In the genomic region with DNA sequence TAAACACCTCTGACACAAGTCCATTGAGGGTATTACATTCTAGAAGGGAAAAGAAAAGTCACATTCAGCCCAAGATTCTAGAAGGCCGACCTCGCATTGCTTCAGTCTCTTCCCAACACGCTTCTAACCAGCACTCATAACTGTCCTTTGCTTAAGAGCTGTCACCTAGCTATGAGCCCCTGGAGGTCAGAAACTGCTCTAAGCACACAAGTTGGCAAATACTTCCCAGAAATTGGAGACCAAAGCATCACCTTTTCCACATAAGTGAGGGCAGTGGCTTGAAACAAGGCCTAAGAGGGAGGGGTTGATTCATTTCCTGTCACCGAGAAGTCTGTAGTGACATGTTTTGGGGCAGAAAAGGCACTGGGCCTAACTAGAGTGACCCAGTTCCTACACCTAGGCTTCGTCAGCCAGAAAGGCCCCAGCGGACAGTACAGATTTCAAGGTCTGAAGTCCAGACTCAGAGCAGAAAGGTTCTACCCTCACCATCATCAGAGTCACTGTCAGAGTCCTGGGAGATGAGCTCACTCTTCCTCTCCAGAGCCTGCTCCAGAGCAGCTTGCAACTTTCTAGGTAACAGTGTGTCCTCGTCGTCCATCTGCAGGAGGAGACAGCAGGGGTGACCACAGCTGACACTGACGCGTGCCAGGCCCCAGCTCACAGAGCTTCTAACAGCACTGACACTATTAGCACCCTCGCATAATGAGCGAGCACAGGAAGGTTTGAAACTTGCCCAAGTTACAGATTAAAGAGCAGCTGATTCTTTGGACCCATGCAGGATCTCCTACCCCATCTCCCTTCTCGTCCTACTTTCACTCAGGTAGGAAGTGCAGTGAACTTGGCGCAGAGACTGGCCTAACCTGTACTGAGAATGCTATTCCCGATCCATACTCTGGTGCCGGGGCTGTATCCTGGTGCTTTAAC, we compare ENCODE assay signal across 10 mouse cellular contexts. TPM values are rescaled to one million over a fixed set of nuclear protein-coding genes. Genes with fewer than 3 reads are reported as not detected.
DNase-seq lines count a peak whose midpoint lies in the region; ATAC-seq and TF ChIP-seq lines count a peak whose summit lies in the region.
"Had no signal": no experiment of that assay in that cellular context is flagged by ENCODE, and none has a peak within 500 bp of the region (broad histone marks: within the 10 kb centered on the region; RNA-seq: fewer than 3 reads in every experiment).

No protein-coding gene starts in this region.

- H3K9me3 ChIP-seq in heart, embryonic 10.5 days = no peaks in the 10 kb centered on the region
- no peaks in the 10 kb centered on the region for H3K9me3 ChIP-seq in midbrain, embryonic 11.5 days (ENCODE audit: control insufficient read depth, low read length)
- H3K9me3 ChIP-seq in midbrain, embryonic 10.5 days (replicated peaks) = no peaks in the 10 kb centered on the region
- H3K9me3 ChIP-seq in kidney, embryonic 14.5 days (ENCODE audit: control insufficient read depth, low read length) = no peaks in the 10 kb centered on the region

- no peaks in the 10 kb centered on the region for H3K27me3 ChIP-seq in heart, embryonic 10.5 days (ENCODE audit: insufficient read depth, poor library complexity, severe bottlenecking)
- no peaks in the 10 kb centered on the region for H3K27me3 ChIP-seq in midbrain, embryonic 11.5 days (ENCODE audit: control insufficient read depth, insufficient read depth, low read length)
- H3K27me3 ChIP-seq in midbrain, embryonic 10.5 days (ENCODE audit: low read depth, poor library complexity, severe bottlenecking) = no peaks in the 10 kb centered on the region
- H3K27me3 ChIP-seq in kidney, embryonic 14.5 days (ENCODE audit: control insufficient read depth, insufficient read depth, low read length) = no peaks in the 10 kb centered on the region
- H3K27me3 ChIP-seq in myocyte (ENCODE audit: control insufficient read depth, insufficient read depth, insufficient read length) = no peaks in the 10 kb centered on the region

- H3K4me3 ChIP-seq in heart, embryonic 10.5 days = no peak overlapping the region
- no peak overlapping the region for H3K4me3 ChIP-seq in midbrain, embryonic 11.5 days (ENCODE audit: low read depth, low read length)
- no peak overlapping the region for H3K4me3 ChIP-seq in midbrain, embryonic 10.5 days
- H3K4me3 ChIP-seq in kidney, embryonic 14.5 days (ENCODE audit: low read length) = no peak overlapping the region
- H3K4me3 ChIP-seq in myocyte = no peak overlapping the region

- no peak for ATAC-seq in midbrain, embryonic 11.5 days (ENCODE audit: low FRiP score)
- no peak for ATAC-seq in kidney, embryonic 14.5 days (ENCODE audit: low FRiP score, low TSS enrichment)
- ATAC-seq: CD4-positive, CD25-positive, alpha-beta regulatory T cell, adult 4 months had no signal

- H3K9ac ChIP-seq in midbrain, embryonic 11.5 days (ENCODE audit: low read length) = no peak overlapping the region
- no peak overlapping the region for H3K9ac ChIP-seq in kidney, embryonic 14.5 days (ENCODE audit: low read depth, low read length)

- no peak for DNase-seq in heart, embryonic 10.5 days (ENCODE audit: low spot score)
- no peak for DNase-seq in heart, adult 11 months
- DNase-seq in midbrain, embryonic 11.5 days (ENCODE audit: low spot score, missing footprints) = peak; percentile 69
- DNase-seq in midbrain, embryonic 10.5 days (ENCODE audit: low spot score) = no peak
- no peak for DNase-seq in cerebellum, postnatal 10 days
- no peak for DNase-seq in spleen, adult 18-20 months
- DNase-seq: midbrain, embryonic 14.5 days had no signal

- WGBS in heart, embryonic 10.5 days = 55% methylated on average over 16 of the region's 16 CpGs
- WGBS in midbrain, embryonic 11.5 days = 82% methylated on average over 16 of the region's 16 CpGs
- 85% methylated on average over 16 of the region's 16 CpGs for WGBS in midbrain, embryonic 10.5 days
- 74% methylated on average over 16 of the region's 16 CpGs for WGBS in kidney, embryonic 14.5 days

- H3K36me3 ChIP-seq in heart, embryonic 10.5 days = peaks cover 78% of the 10 kb centered on the region
- peaks cover 29% of the 10 kb centered on the region for H3K36me3 ChIP-seq in midbrain, embryonic 11.5 days (ENCODE audit: control insufficient read depth, insufficient read depth, low read length)
- peaks cover 85% of the 10 kb centered on the region for H3K36me3 ChIP-seq in midbrain, embryonic 10.5 days
- peaks cover 73% of the 10 kb centered on the region for H3K36me3 ChIP-seq in kidney, embryonic 14.5 days (ENCODE audit: control insufficient read depth, insufficient read depth, low read length)
- peaks cover 56% of the 10 kb centered on the region for H3K36me3 ChIP-seq in myocyte (ENCODE audit: control insufficient read depth, insufficient read depth)

- no peak for TF ChIP-seq POLR2A in myocyte (IDR thresholded peaks at IDR 0.05; ENCODE audit: insufficient read length, low read depth)

- peaks cover 17% of the 10 kb centered on the region for H3K4me1 ChIP-seq in heart, embryonic 10.5 days
- H3K4me1 ChIP-seq in midbrain, embryonic 11.5 days (ENCODE audit: control insufficient read depth, insufficient read depth, low read length) = 0 out of 2 replicates have a peak, but pooled peaks cover 2% of the 10 kb centered on the region
- peaks cover 12% of the 10 kb centered on the region for H3K4me1 ChIP-seq in midbrain, embryonic 10.5 days
- H3K4me1 ChIP-seq in kidney, embryonic 14.5 days (ENCODE audit: control insufficient read depth, insufficient read depth, low read length) = no peaks in the 10 kb centered on the region; the same call in 1 of the 2 replicates

- H3K79me2 ChIP-seq in myocyte (ENCODE audit: control insufficient read depth, insufficient read depth) = peaks cover 10% of the 10 kb centered on the region

- peak overlapping the region; percentile 42; the same call in 1 of the 2 replicates for H3K27ac ChIP-seq in heart, embryonic 10.5 days
- no peak overlapping the region for H3K27ac ChIP-seq in midbrain, embryonic 11.5 days (ENCODE audit: low read depth, low read length)
- no peak overlapping the region for H3K27ac ChIP-seq in midbrain, embryonic 10.5 days (replicated peaks)
- H3K27ac ChIP-seq in kidney, embryonic 14.5 days (ENCODE audit: low read depth, low read length) = 0 out of 2 replicates have a peak overlapping the region, but pooled peaks have one; percentile 24

- H3K4me2 ChIP-seq in midbrain, embryonic 11.5 days = no peak overlapping the region
- H3K4me2 ChIP-seq in kidney, embryonic 14.5 days (replicated peaks; ENCODE audit: low read depth, low read length) = no peak overlapping the region
- H3K4me2 ChIP-seq in myocyte (ENCODE audit: low read depth) = no peak overlapping the region

- no peak overlapping the region for H3ac ChIP-seq in myocyte (ENCODE audit: control insufficient read depth, insufficient read length)

TF ChIP-seq in myocyte, 11 proteins besides CTCF, POLR2A, EP300 and RAD21:
- TF ChIP-seq E2F4 (IDR thresholded peaks at IDR 0.05; ENCODE audit: insufficient read depth) (no peak), POLR2AphosphoS2 (IDR thresholded peaks at IDR 0.05; ENCODE audit: insufficient read length, low read depth) (peak; percentile 87), CEBPB (IDR thresholded peaks at IDR 0.05; ENCODE audit: insufficient read depth, poor library complexity, severe bottlenecking) (no peak), MYOG (IDR thresholded peaks at IDR 0.05; ENCODE audit: control insufficient read depth in 1 of 3, insufficient read depth in 1 of 3, insufficient read length in 2 of 3, low read depth in 2 of 3) (no peak)

RNA-seq across cellular contexts. Expression of a gene that starts 7.1 kb away (rescaled TPM):
- 91.3 and 105 TPM in 2 replicates for polyA plus RNA-seq in heart, embryonic 10.5 days (2016; fragmentation: Nextera tagmentation; extraction: Ambion mirVana)
- polyA plus RNA-seq in midbrain, embryonic 11.5 days (2014; fragmentation: Nextera tagmentation; extraction: Ambion mirVana) = 116 and 127 TPM in 2 replicates
- 113 and 126 TPM in 2 replicates for polyA plus RNA-seq in midbrain, embryonic 10.5 days (2016; fragmentation: Nextera tagmentation; extraction: Ambion mirVana)
- 165 and 201 TPM in 2 replicates for polyA plus RNA-seq in kidney, embryonic 14.5 days (2014; fragmentation: Nextera tagmentation; extraction: Ambion mirVana)
- polyA plus RNA-seq in myocyte (2012; fragmentation: generic; extraction: Trizol) = 1,271 TPM

RNA-seq across cellular contexts. Expression of a gene that starts 18.1 kb away (rescaled TPM):
- polyA plus RNA-seq in heart, embryonic 10.5 days (2016; fragmentation: Nextera tagmentation; extraction: Ambion mirVana) = 0.08 TPM in 1 of 2 replicates, not detected in the other
- 0.29 and 0.40 TPM in 2 replicates for polyA plus RNA-seq in midbrain, embryonic 11.5 days (2014; fragmentation: Nextera tagmentation; extraction: Ambion mirVana)
- polyA plus RNA-seq in midbrain, embryonic 10.5 days (2016; fragmentation: Nextera tagmentation; extraction: Ambion mirVana) = 0.09 and 0.12 TPM in 2 replicates
- 0.04 TPM in 1 of 2 replicates, not detected in the other for polyA plus RNA-seq in kidney, embryonic 14.5 days (2014; fragmentation: Nextera tagmentation; extraction: Ambion mirVana)
- polyA plus RNA-seq in myocyte (2012; fragmentation: generic; extraction: Trizol) = 0.55 TPM
- polyA plus RNA-seq: CD4-positive, CD25-positive, alpha-beta regulatory T cell, adult 4 months had no signal

Comparison
In these comparisons a context has a peak if more than half of its experiments do, and no peak if none do; other contexts are left out.
1. H3K27ac ChIP-seq: peak in heart, embryonic 10.5 days (single experiment) and kidney, embryonic 14.5 days (single experiment); none in midbrain, embryonic 11.5 days (single experiment) and midbrain, embryonic 10.5 days (single experiment).